Mouse (Mus musculus) 416B (cell line): ENCODE measurements around the gene Tprgl.

ENCODE experiments used
- DNase-seq: peaks from one replicate; pipeline ENCODE4 v3.0.0; 2011; ENCODE audit warnings: low read depth

The Tprgl gene

DNA sequence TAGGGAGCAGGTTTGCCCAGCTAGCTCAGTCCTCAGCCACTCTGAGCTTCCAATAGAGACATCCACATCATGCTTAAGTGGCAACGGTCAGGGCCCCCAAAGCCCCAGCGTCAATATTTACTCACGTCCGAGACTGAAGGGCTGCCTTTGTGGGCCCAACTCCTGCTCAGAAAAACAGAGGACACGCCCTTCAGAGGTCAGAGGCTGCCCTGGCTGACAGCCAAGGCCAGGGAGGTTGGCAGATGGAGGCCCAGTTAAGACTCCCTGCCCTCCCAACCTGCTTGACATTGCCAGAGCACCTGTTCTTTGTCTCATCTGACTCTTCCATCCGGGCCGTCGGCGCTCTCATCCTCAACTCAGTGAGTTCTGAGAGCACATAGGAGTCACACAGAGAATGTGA is 41.7 kb downstream of the Tprgl start:
- DNase-seq = no peak

DNA sequence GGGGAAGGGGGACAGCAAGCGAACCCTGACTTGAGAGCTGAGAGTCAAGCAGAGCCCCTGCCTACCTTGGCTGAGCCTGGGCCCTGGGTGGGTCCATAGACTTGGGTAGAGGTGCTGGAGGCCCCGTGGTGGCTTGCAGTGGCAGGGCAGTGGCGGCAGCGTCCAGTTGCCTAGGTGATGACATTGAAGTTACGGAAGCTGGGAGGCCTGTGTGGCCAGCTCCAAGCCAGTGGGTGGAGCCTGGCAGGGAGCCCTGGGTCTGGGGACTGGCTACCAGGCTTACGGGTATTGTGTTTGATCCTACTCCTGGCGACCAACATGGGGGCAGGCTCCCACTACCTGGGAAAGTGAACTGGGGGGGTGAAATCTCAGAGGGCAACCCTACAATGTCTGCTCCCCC is 44.0 kb downstream of the Tprgl start:
- DNase-seq = no peak

DNA sequence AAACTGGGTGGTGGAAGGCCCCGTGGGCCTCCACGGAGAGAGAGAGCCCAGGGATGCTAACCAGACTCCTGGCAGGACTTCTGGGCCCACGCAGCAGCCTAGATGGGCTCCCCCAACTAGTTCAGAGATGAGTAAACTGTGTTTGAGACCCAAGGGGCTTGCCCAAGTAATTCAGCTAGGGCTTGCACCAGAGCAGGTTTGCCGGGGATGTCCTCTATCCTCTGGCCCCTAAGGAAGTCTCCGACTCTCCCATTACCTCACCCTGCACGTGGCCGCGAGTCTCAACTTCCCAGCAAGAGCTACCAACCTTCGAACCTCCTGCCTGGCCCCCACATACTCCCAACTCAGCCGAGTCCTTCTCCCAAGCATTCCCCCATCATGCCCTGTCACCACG is 50.6 kb downstream of the Tprgl start:
- no peak for DNase-seq

DNA sequence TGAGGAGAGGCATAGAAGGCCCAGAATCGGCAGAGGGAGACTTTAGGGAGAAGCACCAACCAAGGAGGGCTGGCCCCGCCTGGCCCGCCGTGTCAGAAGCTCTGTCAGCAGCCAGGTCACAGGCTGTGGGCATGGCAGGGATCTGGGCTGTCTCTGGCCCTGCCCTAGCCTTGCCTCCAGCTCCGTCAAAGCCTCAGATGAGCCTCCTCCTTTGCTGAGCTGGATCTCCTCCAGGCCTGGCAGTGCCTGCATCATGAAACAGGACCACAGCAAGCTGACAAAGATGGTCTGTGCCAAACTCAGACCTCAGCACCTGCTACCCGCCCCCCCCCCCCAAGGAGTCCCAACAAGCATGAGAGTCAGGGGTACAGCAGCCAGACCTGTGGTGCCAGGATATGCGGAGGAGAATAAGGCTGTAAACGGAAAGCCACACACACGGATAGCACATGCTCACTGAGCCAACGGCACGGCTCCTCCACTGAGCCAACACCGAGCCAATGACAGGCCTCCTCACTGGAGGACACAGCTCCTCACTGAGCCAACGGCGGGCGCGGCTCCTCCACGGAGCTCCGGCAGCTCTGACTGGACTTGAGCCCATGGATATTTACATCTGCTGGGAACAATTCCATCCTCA is 51.1 kb downstream of the Tprgl start:
- no peak for DNase-seq
